Mouse (Mus musculus) embryonic facial prominence, embryonic 10.5 days (tissue): ENCODE results near the gene Zswim7. TPM values are rescaled to one million over a fixed set of nuclear protein-coding genes. Genes with fewer than 3 reads are reported as not detected.

Experiments
- polyA plus RNA-seq: library from polyadenylated mRNA; unstranded; fragments of >200 nt; fragmentation: Nextera tagmentation; extraction: Ambion mirVana; gene quantifications from 2 replicates; pipeline ENCODE4 v1.2.1, GENCODE M21; 2016

The Zswim7 gene
- polyA plus RNA-seq, 1 experiment from 2014 or later: 21.7 TPM

Other genes with a start within 250 kb of the Zswim7 start
- gene Adora2b, start 32.4 kb downstream of the Zswim7 start, polyA plus RNA-seq: 7.3 and 8.2 TPM in 2 replicates
- 18.3 and 19.5 TPM in 2 replicates for gene Ttc19, start 98 bp upstream of the Zswim7 start, polyA plus RNA-seq
- 14.7 and 15.9 TPM in 2 replicates for gene Pigl, start 177.1 kb upstream of the Zswim7 start, polyA plus RNA-seq
- gene Ncor1, start 177.2 kb upstream of the Zswim7 start, polyA plus RNA-seq: 137 and 144 TPM in 2 replicates